Mouse (Mus musculus) left cerebral cortex, postnatal 14 days (tissue): ENCODE data around the gene Zfp36l2. TPM values are rescaled to one million over a fixed set of nuclear protein-coding genes. Genes with fewer than 3 reads are reported as not detected.

Source experiments
- DNase-seq, 2 experiments: peaks; one replicate each; pipeline ENCODE4 v3.0.0; 2021 to 2022; ENCODE audit warnings: low spot score in 2 of 2, mixed read lengths in 1 of 2
- intact Hi-C: fragments of 180-260 bp; cut with DNase I; formaldehyde crosslinking; loops from one replicate; pipeline ENCODE4 v1.15.1; 2025
- total RNA-seq, 2 experiments: library from RNA; stranded (reverse); gene quantifications; 2 replicates each; pipeline ENCODE4 v1.2.3; 2021

Gene Zfp36l2
- total RNA-seq, 2 experiments from 2014 or later = 16.6 to 26.1 TPM

DNA sequence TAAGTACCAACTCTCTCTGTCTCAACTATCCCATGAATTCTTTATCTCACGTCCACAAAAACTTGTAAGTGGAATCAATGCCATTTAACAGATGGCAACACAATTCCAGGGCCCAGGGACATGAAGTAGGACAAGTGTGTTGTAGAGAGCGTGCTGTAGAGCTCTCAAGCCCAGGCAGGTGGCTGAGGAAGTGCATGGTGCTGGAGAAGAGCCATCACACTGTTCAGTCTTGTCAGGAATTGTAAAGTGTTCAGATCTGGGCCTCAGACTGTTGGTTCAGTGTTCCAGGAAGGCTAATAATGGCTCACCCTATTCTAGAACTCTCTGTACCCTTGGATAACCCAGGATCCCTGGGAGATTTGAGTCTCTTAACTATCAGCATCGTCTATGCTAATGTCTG, 43.6 kb downstream of the Zfp36l2 start:
- intact Hi-C loops = no loop called here
- no peak for DNase-seq

- intact Hi-C loops = no loop called here
- no peak for DNase-seq
Measured at GRCm38 (mm10) chr17:84143219-84143844, 44.4 kb downstream of the Zfp36l2 start.

DNA sequence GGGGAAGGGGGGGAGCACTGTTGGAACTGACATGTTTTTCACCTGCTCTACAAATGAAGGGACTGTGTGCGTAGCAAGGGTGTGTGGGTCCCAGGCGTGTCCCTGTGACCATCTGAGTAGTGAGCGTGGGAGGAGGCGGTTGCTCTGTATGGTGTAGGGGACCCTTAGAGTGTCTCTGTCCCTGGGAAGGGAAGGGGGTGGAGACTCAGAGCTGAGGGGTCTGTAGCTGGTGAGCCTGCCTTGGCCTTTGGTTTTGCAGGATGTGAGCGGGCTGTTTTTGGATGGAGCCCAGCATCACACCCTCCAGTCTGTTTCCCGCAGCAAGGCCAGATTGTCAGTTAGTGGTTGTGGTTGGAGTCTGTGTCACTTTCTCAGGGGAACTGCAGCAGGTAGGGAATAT, 46.1 kb downstream of the Zfp36l2 start:
- intact Hi-C loops = no loop called here

DNA sequence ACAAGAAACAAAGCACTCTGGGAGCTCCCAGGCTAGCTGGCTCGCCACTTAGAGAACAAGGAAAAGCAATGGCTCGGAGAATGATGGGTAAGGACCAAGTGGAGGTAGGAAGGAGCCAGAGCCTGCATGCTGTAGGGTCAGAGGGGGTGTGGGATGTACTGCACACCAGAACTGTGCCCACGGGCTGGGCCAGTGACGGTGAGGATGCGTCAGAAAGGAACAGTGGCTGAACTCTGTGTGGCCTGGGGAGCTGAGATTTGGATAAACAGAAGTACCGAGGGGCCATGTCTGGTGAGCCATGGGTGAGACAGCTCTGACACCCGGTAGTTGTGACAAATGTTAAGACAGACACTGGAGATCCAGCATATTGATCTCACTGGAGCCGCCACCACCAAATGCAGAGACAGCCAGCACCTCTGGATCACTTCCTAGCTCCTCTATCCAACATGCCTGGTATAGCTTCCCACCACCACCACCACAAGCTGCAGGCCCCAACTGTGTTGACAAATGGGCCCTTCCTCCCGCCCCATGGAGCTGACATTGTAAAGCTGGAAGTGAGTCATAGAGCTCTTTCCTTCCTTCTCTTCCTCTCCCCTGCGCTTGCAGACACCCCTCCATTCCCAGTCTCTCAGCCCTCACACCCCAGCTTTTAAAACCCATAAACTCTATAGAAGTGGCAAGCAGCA, 46.8 kb downstream of the Zfp36l2 start:
- no peak for DNase-seq
- intact Hi-C loops = no loop called here

More for the DNA sequence above, 46.1 kb downstream of the Zfp36l2 start:
- no peak for DNase-seq

- no peak for DNase-seq
- intact Hi-C loops = no loop called here
Measured at GRCm38 (mm10) chr17:84137393-84138171, 50.2 kb downstream of the Zfp36l2 start.

DNA sequence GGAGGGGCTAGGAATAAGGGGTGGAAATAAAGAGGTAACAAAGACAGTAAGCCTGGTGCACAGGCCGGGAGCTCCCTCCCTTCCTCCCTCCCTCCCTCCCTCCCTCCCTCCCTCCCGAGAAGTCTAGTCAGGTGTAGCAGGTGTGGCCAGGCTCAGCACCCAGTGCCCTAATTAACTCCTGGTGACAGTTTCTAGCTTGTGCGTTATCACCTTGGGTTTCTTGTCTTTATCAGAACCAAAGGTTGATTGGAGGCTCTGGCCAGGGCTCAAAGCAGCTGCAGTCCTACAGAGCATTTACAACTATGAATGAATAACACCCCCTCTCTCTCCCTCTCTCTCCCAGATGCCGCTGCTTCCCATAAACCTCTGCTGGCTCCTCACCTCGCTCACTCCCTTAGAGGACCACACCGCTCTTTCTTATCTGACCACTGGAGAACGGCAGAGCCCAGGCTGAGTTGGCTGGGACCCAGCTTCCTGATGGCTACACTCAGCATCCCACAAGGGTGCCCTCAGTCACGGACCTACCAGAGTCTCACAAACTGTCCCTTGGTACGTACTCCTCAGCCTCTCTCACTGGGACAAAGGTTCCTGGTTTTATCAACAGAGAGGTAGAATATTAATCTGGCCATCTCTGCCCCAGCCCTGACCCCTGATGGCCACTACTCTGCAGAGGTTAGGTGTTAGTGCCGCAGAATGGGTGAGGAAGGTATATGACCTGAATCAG, 50.9 kb downstream of the Zfp36l2 start:
- no peak for DNase-seq
- intact Hi-C loops = no loop called here

DNA sequence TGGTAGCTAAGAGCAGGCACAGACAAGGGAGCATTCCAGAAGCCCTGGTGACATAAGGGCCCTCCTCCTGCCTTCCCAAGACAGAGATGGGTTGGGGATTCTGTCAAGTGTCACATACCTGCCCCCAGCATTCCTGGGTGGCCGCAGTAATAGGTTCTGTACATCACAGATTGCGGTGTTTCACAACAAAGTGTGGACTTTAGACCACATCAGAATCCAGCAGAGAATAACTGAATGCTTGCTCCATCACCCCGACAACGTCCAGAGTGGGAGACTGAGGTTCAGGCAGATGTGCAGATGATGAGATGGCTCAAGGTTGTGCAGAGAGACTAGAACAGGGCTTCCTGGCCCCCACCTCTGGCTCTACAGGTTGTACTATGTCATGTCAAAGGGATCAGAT, 51.5 kb downstream of the Zfp36l2 start:
- no peak for DNase-seq
- intact Hi-C loops = no loop called here

DNA sequence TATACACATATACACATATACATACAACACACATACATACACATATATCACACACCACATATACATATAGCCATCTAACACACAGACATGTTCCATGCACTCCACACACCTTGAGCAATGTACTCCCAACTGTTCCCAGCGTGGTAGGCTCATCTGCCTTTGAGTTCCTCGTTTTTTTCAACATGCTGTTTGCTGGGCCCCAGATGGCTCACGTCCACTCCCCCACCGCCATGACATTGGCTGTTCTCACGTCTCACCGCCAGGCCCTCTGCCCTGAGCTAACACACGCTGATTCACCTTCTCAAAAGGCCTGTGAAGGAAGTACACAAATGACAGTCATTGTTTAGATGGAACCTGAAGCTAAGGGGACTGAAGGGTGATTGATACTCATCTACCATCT, 52.5 kb downstream of the Zfp36l2 start:
- intact Hi-C loops = no loop called here

More for the DNA sequence above, 52.5 kb downstream of the Zfp36l2 start:
- no peak for DNase-seq
